Mouse (Mus musculus) CH12.LX (cell line): ENCODE results near the gene S100pbp.

Source experiments
- BHLHE40 ChIP-seq: IDR thresholded peaks from 2 replicates; pipeline ENCODE4 v1.6.1; 2011; ENCODE audit warnings: mild to moderate bottlenecking, low read depth, low read length, improper control_type of control experiment
- CTCF ChIP-seq, 2 experiments: IDR thresholded peaks in 1 of 2; conservative IDR thresholded peaks in 1 of 2; 2 replicates each; pipeline ENCODE4 v1.5.1; 2011 to 2012; ENCODE audit warnings: low read depth in 2 of 2, low read length in 2 of 2, improper control_type of control experiment in 1 of 2, inconsistent platforms in 1 of 2, mild to moderate bottlenecking in 1 of 2, moderate library complexity in 1 of 2
- E2F4 ChIP-seq: IDR thresholded peaks from 2 replicates; pipeline ENCODE4 v1.6.1; 2011; ENCODE audit warnings: low read depth, low read length, improper control_type of control experiment; ENCODE audit not compliant: insufficient replicate concordance
- HCFC1 ChIP-seq: IDR thresholded peaks from 2 replicates; pipeline ENCODE4 v1.6.1; 2012; ENCODE audit warnings: low read depth, mild to moderate bottlenecking, inconsistent platforms, low read length, improper control_type of control experiment
- JUND ChIP-seq: conservative IDR thresholded peaks from 2 replicates; pipeline ENCODE4 v1.6.1; 2011; ENCODE audit warnings: low read depth, low read length, improper control_type of control experiment
- MAX ChIP-seq: IDR thresholded peaks from 2 replicates; pipeline ENCODE4 v1.6.1; 2011; ENCODE audit warnings: low read length, improper control_type of control experiment
- MEF2A ChIP-seq: IDR thresholded peaks from 2 replicates; pipeline ENCODE4 v1.6.1; 2014; ENCODE audit warnings: low read depth, mild to moderate bottlenecking, inconsistent platforms, low read length, improper control_type of control experiment, borderline replicate concordance
- POLR2A ChIP-seq: IDR thresholded peaks from 2 replicates; pipeline ENCODE4 v1.6.1; 2011; ENCODE audit warnings: low read depth, mild to moderate bottlenecking, improper control_type of control experiment, low read length
- POLR2AphosphoS2 ChIP-seq: IDR thresholded peaks from 2 replicates; pipeline ENCODE4 v1.6.1; 2011; ENCODE audit warnings: low read depth, low read length, improper control_type of control experiment
- TBP ChIP-seq: conservative IDR thresholded peaks from 2 replicates; pipeline ENCODE4 v1.6.1; 2011; ENCODE audit warnings: low read depth, low read length, improper control_type of control experiment
- USF1 ChIP-seq: IDR thresholded peaks from 2 replicates; pipeline ENCODE4 v1.6.1; 2014; ENCODE audit warnings: low read depth, mild to moderate bottlenecking, inconsistent platforms, low read length, improper control_type of control experiment
- ZNF384 ChIP-seq: IDR thresholded peaks from 2 replicates; pipeline ENCODE4 v1.6.1; 2012; ENCODE audit warnings: low read depth, low read length, improper control_type of control experiment, inconsistent platforms

DNA sequence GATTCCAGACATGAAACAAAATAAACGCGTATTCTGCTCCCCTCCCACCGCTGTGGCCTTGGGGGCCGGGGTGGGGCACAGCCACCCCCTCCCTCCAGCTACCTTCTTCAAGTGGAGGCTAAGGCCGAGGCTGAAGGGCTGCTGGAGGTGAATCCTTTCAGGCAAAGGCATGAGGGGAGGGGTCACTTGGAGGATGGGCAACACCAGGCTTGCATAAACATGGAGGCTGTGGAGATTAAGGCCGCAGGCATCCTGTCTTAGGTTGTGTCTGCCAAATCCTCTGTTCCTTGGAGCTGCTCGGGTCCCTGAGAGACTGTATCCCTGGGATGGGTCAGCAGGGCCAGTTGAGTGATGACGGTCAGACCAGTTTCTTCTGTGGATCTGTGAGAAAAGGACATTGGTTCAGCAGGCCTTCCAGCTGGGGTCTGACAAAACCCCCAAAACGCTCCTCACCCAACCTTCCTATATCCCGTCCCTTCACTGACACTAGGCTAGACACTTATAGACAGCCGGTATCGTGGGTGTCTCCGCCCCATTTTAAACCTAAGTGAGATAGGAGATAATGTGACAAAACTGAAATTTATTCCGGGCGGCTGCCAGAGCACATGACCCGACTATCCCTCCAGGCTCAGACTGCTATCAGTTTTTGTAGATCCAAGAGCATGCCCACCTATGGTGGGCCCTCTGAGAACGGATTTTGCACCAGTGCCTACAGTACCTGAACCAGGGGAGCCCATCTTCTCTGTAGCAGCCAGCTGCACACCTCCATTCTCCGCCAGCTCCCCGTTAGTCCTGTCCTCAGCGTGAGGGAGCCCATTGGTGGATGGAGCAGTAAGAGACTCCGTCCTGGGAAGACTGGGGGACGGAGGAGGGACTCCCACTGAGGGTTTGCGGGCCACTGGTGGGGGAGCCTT is 31.8 kb upstream of the S100pbp start:
- TF ChIP-seq E2F4 (no peak), CTCF (conservative IDR thresholded peaks at IDR 0.05 in 1 of 2, IDR thresholded peaks at IDR 0.05 in 1 of 2; ENCODE audit: low read depth in 2 of 2, low read length in 2 of 2) (no peak), MAX (no peak), POLR2A (no peak), TBP (no peak), ZNF384 (no peak), POLR2AphosphoS2 (0 out of 2 replicates have a peak, but pooled peaks have one; percentile 20), MEF2A (no peak), USF1 (no peak), JUND (no peak), BHLHE40 (no peak), HCFC1 (no peak)
